In the genomic region with DNA sequence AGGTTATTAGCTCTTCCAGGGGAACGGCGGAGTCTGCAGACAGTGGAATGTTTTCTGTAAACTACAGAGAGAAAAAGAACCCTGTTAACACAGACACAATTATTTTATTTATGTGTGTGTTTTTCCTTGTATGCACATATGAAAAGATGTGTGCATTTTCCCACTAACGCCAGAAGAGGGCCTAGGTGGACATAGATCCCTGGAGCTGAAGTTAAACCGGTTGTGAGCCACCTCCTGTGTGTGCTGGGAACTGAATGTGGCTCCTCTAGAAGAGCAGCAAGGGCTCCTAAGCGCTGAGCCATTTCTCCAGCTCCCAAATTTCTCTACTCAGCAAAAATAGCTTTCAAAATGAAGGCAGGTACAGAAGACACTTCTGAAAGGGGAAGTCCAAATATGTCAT, we compare ENCODE assay signal across 20 mouse cellular contexts. TPM values are rescaled to one million over a fixed set of nuclear protein-coding genes. Genes with fewer than 3 reads are reported as not detected.
DNase-seq lines count a peak whose midpoint lies in the region; ATAC-seq and TF ChIP-seq lines count a peak whose summit lies in the region.
"Had no signal": no experiment of that assay in that cellular context is flagged by ENCODE, and none has a peak within 500 bp of the region (broad histone marks: within the 10 kb centered on the region; RNA-seq: fewer than 3 reads in every experiment).

No protein-coding gene starts in this region.

- H3K9ac ChIP-seq in midbrain, postnatal 0 days (replicated peaks; ENCODE audit: low read length, poor library complexity, severe bottlenecking): no peak overlapping the region
- H3K9ac ChIP-seq in midbrain, embryonic 13.5 days (replicated peaks): no peak overlapping the region
- no peak overlapping the region for H3K9ac ChIP-seq in stomach, postnatal 0 days (ENCODE audit: low read length)
- H3K9ac ChIP-seq: embryonic facial prominence, embryonic 15.5 days; heart, embryonic 13.5 days; hindbrain, embryonic 15.5 days; midbrain, embryonic 12.5 days had no signal

- H3K27me3 ChIP-seq in midbrain, postnatal 0 days (ENCODE audit: insufficient read depth, low read length): no peaks in the 10 kb centered on the region
- H3K27me3 ChIP-seq in midbrain, embryonic 13.5 days: no peaks in the 10 kb centered on the region
- no peaks in the 10 kb centered on the region for H3K27me3 ChIP-seq in Patski
- no peaks in the 10 kb centered on the region for H3K27me3 ChIP-seq in stomach, postnatal 0 days (ENCODE audit: control insufficient read depth, insufficient read depth, low read length)
- H3K27me3 ChIP-seq: embryonic facial prominence, embryonic 15.5 days; heart, embryonic 13.5 days; hindbrain, embryonic 15.5 days had no signal

- no peaks in the 10 kb centered on the region for H3K4me1 ChIP-seq in midbrain, postnatal 0 days (ENCODE audit: insufficient read depth, low read length)
- H3K4me1 ChIP-seq in midbrain, embryonic 13.5 days (replicated peaks): no peaks in the 10 kb centered on the region
- H3K4me1 ChIP-seq in stomach, postnatal 0 days (replicated peaks; ENCODE audit: control insufficient read depth, insufficient read depth): no peaks in the 10 kb centered on the region
- H3K4me1 ChIP-seq: embryonic facial prominence, embryonic 15.5 days; forebrain, embryonic 10.5 days; heart, embryonic 13.5 days; hindbrain, embryonic 15.5 days; midbrain, embryonic 12.5 days had no signal

- no peak overlapping the region for H3K4me2 ChIP-seq in midbrain, postnatal 0 days (ENCODE audit: low read depth, low read length, poor library complexity, severe bottlenecking)
- no peak overlapping the region for H3K4me2 ChIP-seq in midbrain, embryonic 13.5 days (replicated peaks)
- H3K4me2 ChIP-seq in stomach, postnatal 0 days (replicated peaks; ENCODE audit: low read depth): no peak overlapping the region
- H3K4me2 ChIP-seq: embryonic facial prominence, embryonic 15.5 days; heart, embryonic 13.5 days; hindbrain, embryonic 15.5 days; midbrain, embryonic 12.5 days had no signal

- POLR2A ChIA-PET in Patski (lab: Charles Lee): no interaction called here

- CTCF ChIA-PET in Patski (lab: Charles Lee): interaction anchor here (1.2 to 2.5 kb wide), 5 partner anchors 11 to 56 kb away, joined by 3 to 15 read pairs (median 8); no protein-coding TSS in a partner anchor

- peak; percentile 13; the same call in 1 of the 2 replicates for TF ChIP-seq CTCF in midbrain, postnatal 0 days (IDR thresholded peaks at IDR 0.05)
- TF ChIP-seq CTCF in Patski (IDR thresholded peaks at IDR 0.05): peak; percentile 45
- peak; percentile 42 for TF ChIP-seq CTCF in stomach, postnatal 0 days (IDR thresholded peaks at IDR 0.05; ENCODE audit: low read depth)

- H3K27ac ChIP-seq in midbrain, postnatal 0 days (ENCODE audit: low read depth, low read length): no peak overlapping the region
- no peak overlapping the region for H3K27ac ChIP-seq in midbrain, embryonic 13.5 days
- H3K27ac ChIP-seq in stomach, postnatal 0 days (replicated peaks): no peak overlapping the region
- H3K27ac ChIP-seq: embryonic facial prominence, embryonic 15.5 days; forebrain, embryonic 10.5 days; gastrocnemius, adult 2 months; heart, embryonic 13.5 days; hindbrain, embryonic 15.5 days; midbrain, embryonic 12.5 days had no signal

- ATAC-seq in midbrain, postnatal 0 days (ENCODE audit: low FRiP score): no peak
- no peak for ATAC-seq in midbrain, embryonic 13.5 days
- no peak for ATAC-seq in Patski
- ATAC-seq in stomach, postnatal 0 days (ENCODE audit: low FRiP score, low TSS enrichment): no peak
- ATAC-seq: intestine, embryonic 16.5 days had no signal

- in situ Hi-C loops in Patski (cut with MboI; ENCODE audit: low pct_unique_long_range_greater_than_20kb): loop anchor here (5.0 kb wide), 2 partner anchors 34 to 84 kb away; no protein-coding TSS in a partner anchor

- intact Hi-C loops in heart, postnatal 14 days (cut with DNase I): no loop called here

- H3K36me3 ChIP-seq in midbrain, postnatal 0 days (ENCODE audit: insufficient read depth, low read length): no peaks in the 10 kb centered on the region
- H3K36me3 ChIP-seq in midbrain, embryonic 13.5 days: no peaks in the 10 kb centered on the region
- no peaks in the 10 kb centered on the region for H3K36me3 ChIP-seq in stomach, postnatal 0 days (ENCODE audit: control insufficient read depth, insufficient read depth, low read length)
- H3K36me3 ChIP-seq: embryonic facial prominence, embryonic 15.5 days; forebrain, embryonic 10.5 days; heart, embryonic 13.5 days; hindbrain, embryonic 15.5 days; midbrain, embryonic 12.5 days had no signal

- no peak overlapping the region for H3K4me3 ChIP-seq in midbrain, postnatal 0 days (ENCODE audit: low read depth, low read length)
- H3K4me3 ChIP-seq in midbrain, embryonic 13.5 days (replicated peaks): no peak overlapping the region
- no peak overlapping the region for H3K4me3 ChIP-seq in stomach, postnatal 0 days (ENCODE audit: low read depth, low read length)
- H3K4me3 ChIP-seq: embryonic facial prominence, embryonic 15.5 days; forebrain, embryonic 10.5 days; gastrocnemius, adult 2 months; heart, embryonic 13.5 days; hindbrain, embryonic 15.5 days; midbrain, embryonic 12.5 days had no signal

- no peaks in the 10 kb centered on the region for H3K9me3 ChIP-seq in midbrain, postnatal 0 days (ENCODE audit: low read length)
- no peaks in the 10 kb centered on the region for H3K9me3 ChIP-seq in midbrain, embryonic 13.5 days
- no peaks in the 10 kb centered on the region for H3K9me3 ChIP-seq in stomach, postnatal 0 days (ENCODE audit: control insufficient read depth, low read length)
- H3K9me3 ChIP-seq: embryonic facial prominence, embryonic 15.5 days; forebrain, embryonic 10.5 days; heart, embryonic 13.5 days; hindbrain, embryonic 15.5 days; midbrain, embryonic 12.5 days had no signal

- no peak for TF ChIP-seq EP300 in stomach, postnatal 0 days (optimal IDR thresholded peaks at IDR 0.05)

- 62% methylated on average over 5 of the region's 5 CpGs for WGBS in midbrain, postnatal 0 days
- WGBS in midbrain, embryonic 13.5 days: 59% methylated on average over 5 of the region's 5 CpGs
- WGBS in stomach, postnatal 0 days: 55% methylated on average over 5 of the region's 5 CpGs

- DNase-seq in heart, adult 11 months: peak; percentile 30
- no peak for DNase-seq in heart, postnatal 14 days
- DNase-seq in midbrain, postnatal 0 days (ENCODE audit: low spot score): no peak
- DNase-seq in Patski (ENCODE audit: low read depth, low spot score): no peak
- peak; percentile 12 for DNase-seq in stomach, postnatal 0 days (ENCODE audit: low spot score)
- no peak for DNase-seq in B cell, adult 2 months
- DNase-seq in cerebellum, postnatal 36 days: no peak
- DNase-seq: adrenal gland, adult 8-10 months; cerebellum, postnatal 10 days; gastrocnemius, adult 2 months; heart, postnatal 36 days; kidney, postnatal 10 days; lung, adult 18-20 months had no signal

RNA-seq across cellular contexts. Expression of a gene that starts 14.1 kb away (rescaled TPM):
- total RNA-seq in heart, postnatal 14 days (2021): 10 to 100 TPM; 43.3 to 46.4 TPM
- total RNA-seq in midbrain, postnatal 0 days (2014; rRNA removed): 8.9 and 16.4 TPM in 2 replicates
- polyA plus RNA-seq in midbrain, postnatal 0 days (2015; fragmentation: Nextera tagmentation; extraction: Ambion mirVana): 8.6 and 8.7 TPM in 2 replicates
- polyA plus RNA-seq in midbrain, embryonic 13.5 days (2015; fragmentation: Nextera tagmentation; extraction: Ambion mirVana): 6.0 and 7.8 TPM in 2 replicates
- 66.8 TPM for polyA plus RNA-seq in Patski (2021)
- 28.4 and 30.2 TPM in 2 replicates for polyA plus RNA-seq in stomach, postnatal 0 days (2015; fragmentation: Nextera tagmentation; extraction: Ambion mirVana)

RNA-seq across cellular contexts. Expression of a gene that starts 17.0 kb away (rescaled TPM):
- total RNA-seq in heart, postnatal 14 days (2021): 10 to 100 TPM; 29.9 to 33.2 TPM
- total RNA-seq in midbrain, postnatal 0 days (2014; rRNA removed): 19.5 and 31.7 TPM in 2 replicates
- 32.8 and 35.1 TPM in 2 replicates for polyA plus RNA-seq in midbrain, postnatal 0 days (2015; fragmentation: Nextera tagmentation; extraction: Ambion mirVana)
- polyA plus RNA-seq in midbrain, embryonic 13.5 days (2015; fragmentation: Nextera tagmentation; extraction: Ambion mirVana): 23.0 and 23.7 TPM in 2 replicates
- polyA plus RNA-seq in Patski (2021): 0.51 TPM
- 55.5 and 58.6 TPM in 2 replicates for polyA plus RNA-seq in stomach, postnatal 0 days (2015; fragmentation: Nextera tagmentation; extraction: Ambion mirVana)

RNA-seq across cellular contexts. Expression of a gene that starts 57.9 kb away (rescaled TPM):
- 1 to 10 TPM; 3.5 to 4.7 TPM for total RNA-seq in heart, postnatal 14 days (2021)
- 6.2 and 8.3 TPM in 2 replicates for total RNA-seq in midbrain, postnatal 0 days (2014; rRNA removed)
- 7.8 and 8.7 TPM in 2 replicates for polyA plus RNA-seq in midbrain, postnatal 0 days (2015; fragmentation: Nextera tagmentation; extraction: Ambion mirVana)
- 1.0 and 1.3 TPM in 2 replicates for polyA plus RNA-seq in midbrain, embryonic 13.5 days (2015; fragmentation: Nextera tagmentation; extraction: Ambion mirVana)
- 42.3 TPM for polyA plus RNA-seq in Patski (2021)
- 2.1 and 2.5 TPM in 2 replicates for polyA plus RNA-seq in stomach, postnatal 0 days (2015; fragmentation: Nextera tagmentation; extraction: Ambion mirVana)

Comparison
In these comparisons a context has a peak if more than half of its experiments do, and no peak if none do; other contexts are left out.
1. DNase-seq: peak in heart, adult 11 months (single experiment) and stomach, postnatal 0 days (single experiment); none in heart, postnatal 14 days (0 of 2), midbrain, postnatal 0 days (single experiment), Patski (single experiment), B cell, adult 2 months (0 of 2) and cerebellum, postnatal 36 days (0 of 2).
2. RNA of a gene that starts 17.0 kb away (polyA plus RNA-seq): 55.5 to 58.6 TPM in stomach, postnatal 0 days, 32.8 to 35.1 TPM in midbrain, postnatal 0 days and 23.0 to 23.7 TPM in midbrain, embryonic 13.5 days; 0.51 TPM in Patski (single experiment); every median in the first group is over 10 times any median in the second.
3. Peak in every context shown above with its lines, with median percentiles within 50 percentile points of each other: CTCF ChIP-seq.